Mouse (Mus musculus) liver, embryonic 11.5 days (tissue): ENCODE results near the gene Trim58. TPM values are rescaled to one million over a fixed set of nuclear protein-coding genes. Genes with fewer than 3 reads are reported as not detected.

ENCODE experiments used
- ATAC-seq: fragments of 200-750 bp; cut with Nextera tagmentation; replicated peaks from 2 replicates; pipeline ENCODE4 v1.8.0; 2017; ENCODE audit warnings: moderate number of reproducible peaks, mild to moderate bottlenecking, moderate TSS enrichment, moderate library complexity; ENCODE audit not compliant: low FRiP score
- DNase-seq: peaks from one replicate; pipeline ENCODE4 v3.0.0-alpha.2; 2017; ENCODE audit warnings: low spot score
- H3K27ac ChIP-seq: fragments of 300-500 bp; sonication (generic); 2 replicates; pipeline ENCODE4 v1.5.1; 2014; ENCODE audit warnings: mild to moderate bottlenecking, low read depth, low read length, control low read depth
- H3K27me3 ChIP-seq: fragments of 300-500 bp; sonication (generic); replicated peaks from 2 replicates; pipeline ENCODE4 v1.6.1; 2014; ENCODE audit warnings: low read length, mixed read lengths; ENCODE audit not compliant: control insufficient read depth, insufficient read depth
- H3K36me3 ChIP-seq: fragments of 300-500 bp; sonication (generic); 2 replicates; pipeline ENCODE4 v1.6.1; 2014; ENCODE audit warnings: mild to moderate bottlenecking, low read length, moderate library complexity, mixed read lengths; ENCODE audit not compliant: control insufficient read depth, insufficient read depth
- H3K4me1 ChIP-seq: fragments of 300-500 bp; sonication (generic); replicated peaks from 2 replicates; pipeline ENCODE4 v1.6.1; 2014; ENCODE audit warnings: low read length, mixed read lengths; ENCODE audit not compliant: control insufficient read depth, insufficient read depth
- H3K4me2 ChIP-seq: fragments of 300-500 bp; sonication (generic); 2 replicates; pipeline ENCODE4 v1.6.1; 2014; ENCODE audit warnings: mild to moderate bottlenecking, control low read depth, moderate library complexity
- H3K4me3 ChIP-seq: fragments of 300-500 bp; sonication (generic); 2 replicates; pipeline ENCODE4 v1.5.1; 2014; ENCODE audit warnings: low read depth, low read length, control low read depth
- H3K9ac ChIP-seq: fragments of 300-500 bp; sonication (generic); 2 replicates; pipeline ENCODE4 v1.6.1; 2014; ENCODE audit warnings: low read depth, low read length, control low read depth
- H3K9me3 ChIP-seq: fragments of 300-500 bp; sonication (generic); 2 replicates; pipeline ENCODE4 v1.6.1; 2016; ENCODE audit warnings: low read length, inconsistent platforms, mixed read lengths; ENCODE audit not compliant: control insufficient read depth
- WGBS: fragments of 180-500 bp; shearing (Covaris S2); extraction: QIAGEN DNeasy Blood & Tissue Kit; methylation state at CpG from one replicate; pipeline ENCODE4 v1.1.7; 2014; 5-methylcytosine and 5-hydroxymethylcytosine counted together
- polyA plus RNA-seq: library from polyadenylated mRNA; unstranded; fragments of >200 nt; fragmentation: Nextera tagmentation; extraction: Ambion mirVana; gene quantifications from 2 replicates; pipeline ENCODE4 v1.2.1, GENCODE M21; 2014

Gene Trim58
- polyA plus RNA-seq, 1 experiment from 2014 or later: 5.6 TPM

- no peak overlapping the region for H3K4me2 ChIP-seq
- ATAC-seq (no peak), DNase-seq (no peak)
- H3K9me3 ChIP-seq: no peaks in the 10 kb centered on the region
- H3K36me3 ChIP-seq: no peaks in the 10 kb centered on the region
- no peaks in the 10 kb centered on the region for H3K4me1 ChIP-seq
- no peak overlapping the region for H3K27ac ChIP-seq
- no peak overlapping the region for H3K4me3 ChIP-seq
- 50% methylated on average over 4 of the region's 4 CpGs for WGBS
- H3K27me3 ChIP-seq: no peaks in the 10 kb centered on the region
- no peak overlapping the region for H3K9ac ChIP-seq
Observed at GRCm38 (mm10) chr11:58671825-58672224, 31.6 kb downstream of the Trim58 start.

GRCm38 (mm10) chr11:58680799-58681198, 40.5 kb downstream of the Trim58 start, which contains the start of gene Olfr320:
TSS of gene Olfr320 (plus strand) at chr11:58681099.
- no peak within 1 kb of the TSS for H3K4me2 ChIP-seq
- H3K27me3 ChIP-seq: no peaks in the 10 kb centered on the region
- no peaks in the 10 kb centered on the region for H3K4me1 ChIP-seq
- WGBS: 74% methylated on average over 1 of the region's 1 CpGs
- no peak within 1 kb of the TSS for H3K4me3 ChIP-seq
- DNase-seq: no peak
- no peak within 1 kb of the TSS for H3K9ac ChIP-seq
- no peaks in the 10 kb centered on the region for H3K36me3 ChIP-seq
- no peak for ATAC-seq
- H3K9me3 ChIP-seq: no peaks in the 10 kb centered on the region
- no peak within 1 kb of the TSS for H3K27ac ChIP-seq

GRCm38 (mm10) chr11:58698862-58699261, 58.6 kb downstream of the Trim58 start, which contains the start of gene Olfr319:
TSS of gene Olfr319 (plus strand) at chr11:58699162.
- ATAC-seq (no peak), DNase-seq (no peak)
- Histone ChIP-seq H3K27ac (no peak within 1 kb of the TSS), H3K4me3 (no peak within 1 kb of the TSS), H3K36me3 (no peaks in the 10 kb centered on the region), H3K4me2 (no peak within 1 kb of the TSS), H3K4me1 (no peaks in the 10 kb centered on the region), H3K9me3 (no peaks in the 10 kb centered on the region; the same call in 1 of the 2 replicates), H3K9ac (no peak within 1 kb of the TSS), H3K27me3 (no peaks in the 10 kb centered on the region)
- 72% methylated on average over 3 of the region's 3 CpGs for WGBS

Other genes starting within 250 kb of the Trim58 start
- not detected in 2 replicates for gene 1810065E05Rik, start 219.4 kb upstream of the Trim58 start, polyA plus RNA-seq
- not detected in 2 replicates for gene Gm12253, start 207.9 kb upstream of the Trim58 start, polyA plus RNA-seq
- not detected in 2 replicates for gene Lypd9, start 187.5 kb upstream of the Trim58 start, polyA plus RNA-seq
- not detected in 2 replicates for gene Olfr30, start 178.2 kb upstream of the Trim58 start, polyA plus RNA-seq
- not detected in 2 replicates for gene Olfr332, start 147.9 kb upstream of the Trim58 start, polyA plus RNA-seq
- gene Olfr331, start 137.9 kb upstream of the Trim58 start, polyA plus RNA-seq: not detected in 2 replicates
- not detected in 2 replicates for gene Olfr330, start 105.6 kb upstream of the Trim58 start, polyA plus RNA-seq
- not detected in 2 replicates for gene Olfr329-ps, start 94.0 kb upstream of the Trim58 start, polyA plus RNA-seq
- 0.05 and 0.08 TPM in 2 replicates for gene Olfr328, start 84.8 kb upstream of the Trim58 start, polyA plus RNA-seq
- gene Olfr224, start 69.9 kb upstream of the Trim58 start, polyA plus RNA-seq: not detected in 2 replicates
- not detected in 2 replicates for gene Olfr325, start 62.7 kb upstream of the Trim58 start, polyA plus RNA-seq
- gene Olfr324, start 45.4 kb upstream of the Trim58 start, polyA plus RNA-seq: not detected in 2 replicates
- gene 2210407C18Rik, start 24.4 kb upstream of the Trim58 start, polyA plus RNA-seq: not detected in 2 replicates
- gene Olfr323, start 10.0 kb upstream of the Trim58 start, polyA plus RNA-seq: not detected in 2 replicates
- gene Olfr322, start 18.3 kb downstream of the Trim58 start, polyA plus RNA-seq: not detected in 2 replicates
- not detected in 2 replicates for gene Olfr320, start 40.6 kb downstream of the Trim58 start, polyA plus RNA-seq
- not detected in 2 replicates for gene Olfr319, start 58.7 kb downstream of the Trim58 start, polyA plus RNA-seq
- gene Olfr318, start 83.5 kb downstream of the Trim58 start, polyA plus RNA-seq: not detected in 2 replicates
- not detected in 2 replicates for gene Olfr317, start 98.7 kb downstream of the Trim58 start, polyA plus RNA-seq
- not detected in 2 replicates for gene Olfr316, start 112.3 kb downstream of the Trim58 start, polyA plus RNA-seq
- gene Olfr315, start 132.7 kb downstream of the Trim58 start, polyA plus RNA-seq: not detected in 2 replicates
- gene Olfr314, start 142.5 kb downstream of the Trim58 start, polyA plus RNA-seq: not detected in 2 replicates
- gene Fam183b, start 161.5 kb downstream of the Trim58 start, polyA plus RNA-seq: 0.70 and 0.86 TPM in 2 replicates
- not detected in 2 replicates for gene Olfr313, start 174.5 kb downstream of the Trim58 start, polyA plus RNA-seq
- gene Olfr312, start 188.8 kb downstream of the Trim58 start, polyA plus RNA-seq: not detected in 2 replicates
- not detected in 2 replicates for gene Olfr311, start 198.8 kb downstream of the Trim58 start, polyA plus RNA-seq
- gene Gm12258, start 206.7 kb downstream of the Trim58 start, polyA plus RNA-seq: 4.3 and 5.2 TPM in 2 replicates
- gene 2810021J22Rik, start 226.8 kb downstream of the Trim58 start, polyA plus RNA-seq: 5.0 and 5.6 TPM in 2 replicates